Mouse (Mus musculus): ENCODE measurements around the gene Ift122.
"Not testable (repeated sequence)": the region's sequence is repeated elsewhere in the genome, so short reads cannot be mapped to it uniquely, and the experiment has no call there.

Gene Ift122

GRCm38 (mm10) chr6:115846640-115847411 lies 6.4 kb upstream of the Ift122 start:
- DNase-seq (ENCODE audit: low spot score in 2 of 2), result peak; percentile 20 to 26

DNA sequence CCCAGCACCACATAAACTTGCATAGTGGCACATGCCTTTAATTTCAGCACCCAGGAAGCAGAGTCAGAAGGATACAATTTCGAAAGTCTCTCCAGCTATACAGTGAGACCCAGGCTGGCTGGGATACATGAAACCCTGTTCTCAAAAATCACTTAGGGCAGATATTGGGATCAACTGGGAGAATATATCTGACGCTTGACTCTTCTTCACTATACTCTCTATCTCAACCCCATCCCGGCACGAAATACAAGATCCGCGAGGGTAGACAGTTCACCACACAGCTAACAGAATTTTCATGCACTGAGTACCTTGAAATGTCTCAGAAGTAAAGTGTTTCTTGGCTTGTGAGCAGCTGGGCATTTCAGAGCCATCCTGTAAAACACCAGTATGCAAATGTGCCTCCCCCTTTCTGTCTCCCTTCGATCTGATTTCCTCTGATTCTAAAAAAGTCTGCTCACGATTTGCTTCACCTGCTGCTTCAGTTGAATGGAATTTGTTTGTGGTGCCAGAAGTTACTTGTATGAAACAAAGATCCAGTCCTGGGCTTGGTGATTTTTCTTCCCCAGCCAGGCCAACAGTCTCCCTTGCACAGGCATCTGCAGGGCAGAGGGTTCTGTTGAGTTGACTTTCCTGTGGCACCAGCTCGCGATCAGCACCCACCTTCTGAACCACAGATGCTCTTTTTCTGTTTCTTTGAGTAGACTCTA lies 4.5 kb upstream of the Ift122 start:
- no peak for DNase-seq (ENCODE audit: low spot score in 2 of 2)

DNA sequence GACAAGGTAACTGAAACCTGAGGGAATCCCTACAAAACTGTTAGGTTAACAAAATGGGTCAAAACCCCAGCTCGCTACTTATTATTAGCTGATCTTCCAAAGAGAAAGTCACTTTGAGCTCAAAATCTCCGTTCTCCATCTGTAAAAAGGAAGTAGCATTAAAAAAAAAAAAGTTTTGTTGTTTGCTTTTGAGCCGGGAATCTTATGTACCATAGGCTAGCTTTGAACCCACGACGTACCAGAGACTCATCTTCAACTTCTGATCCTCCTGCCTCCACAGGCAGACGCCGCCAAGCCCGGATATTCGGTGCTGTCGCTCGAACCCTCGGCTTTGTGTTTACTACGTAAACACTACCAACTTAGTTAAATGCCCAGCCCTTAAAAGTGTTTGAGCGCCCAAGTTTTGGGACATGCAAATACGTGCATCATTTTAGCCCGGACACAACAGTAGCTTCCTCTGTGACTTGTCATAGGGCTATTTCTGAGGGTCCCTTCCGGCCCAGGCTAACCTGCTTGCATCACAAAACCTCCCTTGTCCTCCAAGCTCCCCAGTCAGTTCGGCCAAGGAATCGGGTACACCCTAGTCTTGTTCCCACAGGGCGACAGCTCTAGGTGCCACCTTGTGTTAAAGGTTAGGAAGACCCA lies 702 bp upstream of the Ift122 start:
- DNase-seq (ENCODE audit: low spot score in 2 of 2), result no peak

DNA sequence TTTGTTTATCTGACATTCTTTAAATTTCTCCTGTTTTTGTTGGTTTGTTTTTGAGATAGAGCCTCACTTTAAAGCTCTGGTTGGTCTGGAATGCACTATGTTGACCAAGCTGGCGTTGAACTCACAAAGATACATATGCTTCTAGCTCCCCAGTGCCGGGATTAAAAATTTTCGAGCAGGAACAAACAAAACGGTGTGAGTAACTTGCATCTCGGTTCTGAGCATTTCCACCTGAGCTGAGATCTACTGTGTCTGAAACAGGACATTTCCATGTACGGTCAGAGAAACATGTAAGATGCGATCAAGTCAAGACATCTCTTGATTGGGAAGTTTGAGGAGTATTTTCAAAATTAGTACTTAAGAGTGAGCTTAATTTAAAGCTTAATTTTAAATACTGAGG lies 715 bp downstream of the Ift122 start:
- no peak for DNase-seq (ENCODE audit: low spot score in 2 of 2)

- no peak for DNase-seq (ENCODE audit: low spot score in 2 of 2)
Observed at GRCm38 (mm10) chr6:115854432-115854831, 1.2 kb downstream of the Ift122 start.

- no peak for DNase-seq (ENCODE audit: low spot score in 2 of 2)
Observed at GRCm38 (mm10) chr6:115855733-115856360, 2.6 kb downstream of the Ift122 start.

GRCm38 (mm10) chr6:115856361-115856745 lies 3.1 kb downstream of the Ift122 start:
- no peak for DNase-seq (ENCODE audit: low spot score in 2 of 2)

DNA sequence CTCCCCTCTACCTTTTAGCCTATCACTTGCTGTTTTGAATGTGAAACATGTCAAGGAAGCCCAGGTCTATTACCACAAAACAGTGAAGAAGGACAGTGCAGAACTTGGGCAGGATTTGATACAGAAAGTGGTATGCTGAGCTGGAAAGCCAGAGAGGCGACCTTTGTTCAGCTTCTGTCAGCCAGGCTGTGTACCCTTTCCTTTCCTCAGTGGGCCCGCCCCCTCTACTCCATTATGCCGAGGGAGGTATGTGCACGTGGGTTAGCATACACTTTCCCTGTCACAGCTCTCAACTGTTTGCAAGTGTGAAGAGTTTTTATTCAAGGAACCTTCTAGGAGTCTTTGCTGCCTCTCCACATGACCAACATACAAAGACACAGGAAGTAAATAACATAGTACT lies 6.0 kb downstream of the Ift122 start:
- no peak for DNase-seq (ENCODE audit: low spot score in 2 of 2)

- no peak for DNase-seq (ENCODE audit: low spot score in 2 of 2)
Observed at GRCm38 (mm10) chr6:115860027-115860556, 6.8 kb downstream of the Ift122 start.

GRCm38 (mm10) chr6:115863340-115863841 lies 10.1 kb downstream of the Ift122 start:
- no peak for DNase-seq (ENCODE audit: low spot score in 2 of 2)

DNA sequence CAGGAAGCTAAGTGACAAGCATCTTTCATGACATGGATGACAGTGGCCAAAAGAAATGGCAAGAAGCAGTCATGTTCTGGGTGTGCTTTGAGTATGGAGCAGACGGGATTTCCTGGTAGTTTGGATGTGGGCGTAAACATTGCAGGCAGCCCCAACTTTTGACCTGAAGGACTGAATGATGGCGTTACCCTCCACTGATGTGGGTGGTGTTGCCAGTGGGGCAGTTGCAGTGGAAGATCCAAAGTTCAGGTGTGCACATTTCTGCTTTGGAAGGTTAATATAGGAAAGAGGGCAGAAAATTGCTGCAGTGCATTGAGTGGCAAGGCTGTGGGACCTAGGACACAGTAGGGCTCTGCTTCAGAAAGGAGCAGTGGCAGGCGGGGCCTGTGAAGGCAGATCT lies 12.0 kb downstream of the Ift122 start:
- DNase-seq (ENCODE audit: low spot score in 2 of 2), result no peak

DNA sequence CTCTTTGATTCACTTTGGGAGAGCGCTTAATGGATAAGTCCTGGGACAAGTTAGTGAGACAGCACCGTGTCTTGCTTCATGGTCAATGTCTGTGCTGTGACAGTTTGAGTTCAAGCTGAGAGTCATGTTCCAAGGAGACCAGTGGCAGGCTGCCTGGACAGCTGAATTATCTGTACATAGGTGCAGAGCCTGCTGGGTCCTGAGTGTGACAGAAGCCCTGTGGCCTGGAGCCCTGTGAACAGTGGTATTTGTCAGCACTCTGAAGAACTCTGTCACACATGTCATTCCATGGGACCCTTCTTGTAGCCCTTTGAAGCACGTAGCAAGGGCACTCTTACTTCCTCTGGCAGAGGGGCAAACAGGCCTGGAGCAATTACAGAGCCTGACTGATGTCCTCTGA lies 13.9 kb downstream of the Ift122 start:
- not testable (repeated sequence) for DNase-seq (ENCODE audit: low spot score in 2 of 2)

GRCm38 (mm10) chr6:115871318-115871717 lies 18.0 kb downstream of the Ift122 start:
- not testable (repeated sequence) for DNase-seq (ENCODE audit: low spot score in 2 of 2)

GRCm38 (mm10) chr6:115877239-115877638 lies 24.0 kb downstream of the Ift122 start:
- no peak for DNase-seq (ENCODE audit: low spot score in 2 of 2)

GRCm38 (mm10) chr6:115878694-115879093 lies 25.4 kb downstream of the Ift122 start:
- no peak for DNase-seq (ENCODE audit: low spot score in 2 of 2)

- DNase-seq (ENCODE audit: low spot score in 2 of 2), result no peak
Observed at GRCm38 (mm10) chr6:115879736-115880135, 26.5 kb downstream of the Ift122 start.

- DNase-seq (ENCODE audit: low spot score in 2 of 2), result no peak
Observed at GRCm38 (mm10) chr6:115880751-115881150, 27.5 kb downstream of the Ift122 start.

GRCm38 (mm10) chr6:115884018-115884417 lies 30.7 kb downstream of the Ift122 start:
- DNase-seq (ENCODE audit: low spot score in 2 of 2), result no peak

GRCm38 (mm10) chr6:115886894-115887293 lies 33.6 kb downstream of the Ift122 start:
- no peak for DNase-seq (ENCODE audit: low spot score in 2 of 2)

- DNase-seq (ENCODE audit: low spot score in 2 of 2), result no peak
Observed at GRCm38 (mm10) chr6:115888296-115888695, 35.0 kb downstream of the Ift122 start.

- no peak for DNase-seq (ENCODE audit: low spot score in 2 of 2)
Observed at GRCm38 (mm10) chr6:115890601-115891000, 37.3 kb downstream of the Ift122 start.

DNA sequence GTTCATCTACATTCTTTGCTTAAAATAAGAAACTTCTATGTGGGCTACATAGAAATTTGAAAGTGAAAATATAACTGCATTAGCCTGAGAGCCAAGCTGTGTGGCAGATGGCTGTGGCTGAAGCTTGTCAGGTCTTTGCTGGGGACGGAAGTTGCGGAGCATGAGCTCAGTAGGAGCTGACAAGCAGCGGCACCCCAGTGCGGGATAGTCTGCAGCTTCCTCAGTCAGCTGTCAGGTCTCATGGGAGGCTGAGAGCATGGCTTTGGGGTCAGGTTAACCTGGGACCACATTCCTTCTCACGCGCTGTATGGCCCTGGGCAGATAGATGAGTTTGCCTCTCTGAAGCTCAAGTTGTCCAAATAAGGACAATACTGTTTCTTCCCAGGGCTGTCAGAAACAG lies 37.8 kb downstream of the Ift122 start:
- no peak for DNase-seq (ENCODE audit: low spot score in 2 of 2)

All from urinary bladder, adult 18-20 months (tissue).